Mouse (Mus musculus): ENCODE results near the gene Tmem203. TPM values are rescaled to one million over a fixed set of nuclear protein-coding genes. Genes with fewer than 3 reads are reported as not detected.

Gene Tmem203
- total RNA-seq, 2 experiments from 2014 or later = 9.8 to 12.8 TPM

GRCm38 (mm10) chr2:25289651-25290050 lies 34.4 kb downstream of the Tmem203 start, which contains the start of gene Lrrc26:
Lrrc26 (plus strand) TSS chr2:25289915.
- no peak for ATAC-seq (replicated peaks; ENCODE audit: poor library complexity)

- no peak for ATAC-seq (replicated peaks; ENCODE audit: poor library complexity)
Observed at GRCm38 (mm10) chr2:25290101-25290815, 35.0 kb downstream of the Tmem203 start.

DNA sequence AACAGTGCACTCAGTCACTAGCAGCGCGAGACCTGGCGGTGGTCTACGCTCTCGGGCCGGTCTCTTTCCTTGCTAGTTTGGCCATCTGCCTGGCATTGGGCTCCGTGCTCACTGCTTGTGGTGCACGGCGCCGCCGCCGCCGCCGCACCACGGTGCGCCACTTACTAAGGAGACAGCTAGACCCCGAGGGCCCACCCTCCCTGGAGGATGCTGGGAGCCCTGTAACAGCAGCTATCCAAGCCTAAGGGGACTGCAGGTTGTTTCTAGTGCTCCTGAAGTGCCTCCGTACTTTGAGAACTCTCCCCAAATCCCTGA lies 35.5 kb downstream of the Tmem203 start:
- no peak for ATAC-seq (replicated peaks; ENCODE audit: poor library complexity)

GRCm38 (mm10) chr2:25291184-25292053 lies 36.2 kb downstream of the Tmem203 start:
- no peak for ATAC-seq (replicated peaks; ENCODE audit: poor library complexity)

DNA sequence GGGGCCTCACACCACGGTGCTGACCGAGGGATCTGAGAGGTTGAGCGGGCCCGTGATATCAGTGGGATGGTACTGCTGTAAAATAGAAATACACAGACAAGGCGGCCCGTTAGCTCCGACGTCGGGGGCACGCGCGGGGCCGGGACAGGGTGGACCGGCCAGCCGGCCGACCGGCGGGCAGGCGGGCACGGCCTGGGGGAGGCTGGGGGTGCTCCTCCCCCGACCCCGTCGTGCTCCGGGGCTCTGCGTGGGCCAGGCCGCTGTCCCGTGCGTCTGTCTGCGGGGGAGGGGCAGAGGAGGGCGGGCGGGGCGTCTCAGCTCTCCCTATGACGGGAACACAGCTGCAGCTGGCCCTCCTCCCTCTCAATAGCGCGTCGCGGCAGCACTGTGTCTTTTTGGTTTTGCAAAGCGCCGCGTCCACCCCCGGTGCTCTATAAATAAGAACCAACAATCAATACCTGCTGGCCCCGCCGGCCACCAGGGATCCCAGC lies 36.9 kb downstream of the Tmem203 start:
- no peak for ATAC-seq (replicated peaks; ENCODE audit: poor library complexity)

DNA sequence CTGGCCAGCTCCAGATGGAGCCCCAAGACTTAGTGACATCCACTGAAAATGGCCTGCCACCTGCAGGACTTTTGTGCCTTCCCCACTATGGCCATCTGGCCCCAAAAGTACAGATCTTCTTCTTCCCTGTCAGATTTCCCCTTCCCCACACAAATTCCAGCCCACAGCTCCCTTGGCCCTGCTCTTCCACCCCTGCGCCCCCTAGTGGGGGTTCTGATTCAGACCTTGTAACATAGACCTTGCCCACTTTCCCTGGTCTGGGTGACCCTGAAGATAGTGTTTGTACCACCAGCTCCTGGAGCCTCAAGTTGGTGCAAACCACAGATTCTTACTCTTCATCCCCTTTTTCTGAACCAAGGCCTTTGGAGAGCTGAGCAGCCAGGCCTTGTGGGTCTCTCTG lies 37.6 kb downstream of the Tmem203 start:
- peak; percentile 78 for ATAC-seq (replicated peaks; ENCODE audit: poor library complexity)

GRCm38 (mm10) chr2:25293706-25294105 lies 38.5 kb downstream of the Tmem203 start:
- ATAC-seq (replicated peaks; ENCODE audit: poor library complexity) = no peak

DNA sequence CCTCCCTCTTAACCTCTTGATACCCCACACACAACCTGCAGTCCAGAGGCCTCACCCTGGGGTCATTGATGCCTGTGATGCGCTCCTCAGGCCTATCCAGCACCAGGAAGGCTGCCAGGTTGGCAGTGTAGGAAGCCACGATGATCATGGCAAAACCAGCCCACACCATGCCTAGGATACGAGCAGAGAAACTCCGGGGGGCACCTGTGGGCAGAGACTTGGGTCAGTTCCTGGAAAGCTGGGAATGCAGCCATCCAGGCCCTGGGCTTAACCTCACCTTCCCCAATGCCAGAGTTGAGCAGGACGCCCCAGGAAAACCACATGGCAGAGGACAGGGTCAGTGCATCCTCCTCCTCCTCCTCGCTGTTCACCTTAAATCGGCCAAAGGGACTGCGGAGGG lies 41.9 kb downstream of the Tmem203 start:
- ATAC-seq (replicated peaks; ENCODE audit: poor library complexity) = no peak

- ATAC-seq (replicated peaks; ENCODE audit: poor library complexity) = no peak
Observed at GRCm38 (mm10) chr2:25298046-25298445, 42.8 kb downstream of the Tmem203 start.

DNA sequence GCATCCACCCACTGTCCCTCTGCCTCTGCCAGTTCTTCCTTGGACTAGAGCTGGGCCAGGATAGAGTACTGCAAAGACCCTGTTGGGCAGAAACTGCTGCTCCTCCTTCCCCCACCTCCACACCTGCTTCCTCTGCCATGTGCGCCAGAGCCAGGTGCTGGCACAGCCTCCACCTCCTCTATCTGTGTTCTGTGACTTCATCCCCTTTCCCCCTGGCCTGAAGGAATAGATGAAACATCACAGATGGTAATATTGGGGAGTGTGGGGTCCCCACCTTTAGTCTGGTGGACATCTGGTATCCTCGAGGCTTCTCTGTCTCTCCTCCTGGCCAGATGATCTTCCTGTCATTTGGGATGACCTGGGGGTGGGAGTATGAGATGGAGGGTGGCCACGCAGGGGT lies 48.2 kb downstream of the Tmem203 start:
- no peak for ATAC-seq (replicated peaks; ENCODE audit: poor library complexity)

GRCm38 (mm10) chr2:25303931-25304656 lies 48.9 kb downstream of the Tmem203 start:
- ATAC-seq (replicated peaks; ENCODE audit: poor library complexity) = no peak

- ATAC-seq (replicated peaks; ENCODE audit: poor library complexity) = peak; percentile 73
Observed at GRCm38 (mm10) chr2:25304657-25305541, 49.7 kb downstream of the Tmem203 start.

Other genes starting within 250 kb of the Tmem203 start
Only the 30 nearest of the 34 such genes appear.
- gene Nsmf, start 201.1 kb upstream of the Tmem203 start, total RNA-seq (2015) = 4.0 and 7.8 TPM in 2 replicates
- 3.7 and 5.7 TPM in 2 replicates for gene Nsmf, start 201.1 kb upstream of the Tmem203 start, total RNA-seq (2017)
- gene Entpd8, start 175.1 kb upstream of the Tmem203 start, total RNA-seq (2015) = not detected in 2 replicates
- gene Entpd8, start 175.1 kb upstream of the Tmem203 start, total RNA-seq (2017) = not detected in 2 replicates
- not detected in 2 replicates for gene Noxa1, start 160.3 kb upstream of the Tmem203 start, total RNA-seq (2015)
- gene Noxa1, start 160.3 kb upstream of the Tmem203 start, total RNA-seq (2017) = not detected in 2 replicates
- 0.42 and 0.51 TPM in 2 replicates for gene Nrarp, start 74.7 kb upstream of the Tmem203 start, total RNA-seq (2015)
- 0.78 and 1.3 TPM in 2 replicates for gene Nrarp, start 74.7 kb upstream of the Tmem203 start, total RNA-seq (2017)
- 11.4 and 12.5 TPM in 2 replicates for gene Tor4a, start 58.6 kb upstream of the Tmem203 start, total RNA-seq (2015)
- 16.1 and 17.6 TPM in 2 replicates for gene Tor4a, start 58.6 kb upstream of the Tmem203 start, total RNA-seq (2017)
- gene Nelfb, start 44.0 kb upstream of the Tmem203 start, total RNA-seq (2015) = 23.7 and 28.9 TPM in 2 replicates
- 35.8 and 38.7 TPM in 2 replicates for gene Nelfb, start 44.0 kb upstream of the Tmem203 start, total RNA-seq (2017)
- gene Stpg3, start 40.8 kb upstream of the Tmem203 start, total RNA-seq (2015) = 0.30 TPM in 1 of 2 replicates, not detected in the other
- 0.54 TPM in 1 of 2 replicates, not detected in the other for gene Stpg3, start 40.8 kb upstream of the Tmem203 start, total RNA-seq (2017)
- not detected in 2 replicates for gene Fam166a, start 36.7 kb upstream of the Tmem203 start, total RNA-seq (2015)
- gene Fam166a, start 36.7 kb upstream of the Tmem203 start, total RNA-seq (2017) = not detected in 2 replicates
- gene Tubb4b, start 30.7 kb upstream of the Tmem203 start, total RNA-seq (2015) = 435 and 440 TPM in 2 replicates
- 571 and 580 TPM in 2 replicates for gene Tubb4b, start 30.7 kb upstream of the Tmem203 start, total RNA-seq (2017)
- gene Slc34a3, start 21.1 kb upstream of the Tmem203 start, total RNA-seq (2015) = not detected in 2 replicates
- not detected in 2 replicates for gene Slc34a3, start 21.1 kb upstream of the Tmem203 start, total RNA-seq (2017)
- gene Rnf224, start 18.7 kb upstream of the Tmem203 start, total RNA-seq (2015) = not detected in 2 replicates
- 0.25 TPM in 1 of 2 replicates, not detected in the other for gene Rnf224, start 18.7 kb upstream of the Tmem203 start, total RNA-seq (2017)
- 0.69 TPM in 1 of 2 replicates, not detected in the other for gene Rnf208, start 13.2 kb upstream of the Tmem203 start, total RNA-seq (2015)
- 0.29 TPM in 1 of 2 replicates, not detected in the other for gene Rnf208, start 13.2 kb upstream of the Tmem203 start, total RNA-seq (2017)
- not detected in 2 replicates for gene Cysrt1, start 13.0 kb upstream of the Tmem203 start, total RNA-seq (2015)
- gene Cysrt1, start 13.0 kb upstream of the Tmem203 start, total RNA-seq (2017) = not detected in 2 replicates
- gene AL732309.1, start 8.6 kb upstream of the Tmem203 start, total RNA-seq (2015) = 3.9 and 5.0 TPM in 2 replicates
- gene AL732309.1, start 8.6 kb upstream of the Tmem203 start, total RNA-seq (2017) = 3.2 and 3.8 TPM in 2 replicates
- gene Tprn, start 7.2 kb downstream of the Tmem203 start, total RNA-seq (2015) = 7.9 and 13.3 TPM in 2 replicates
- gene Tprn, start 7.2 kb downstream of the Tmem203 start, total RNA-seq (2017) = 7.6 and 9.2 TPM in 2 replicates
- 136 and 148 TPM in 2 replicates for gene Ssna1, start 17.0 kb downstream of the Tmem203 start, total RNA-seq (2015)
- gene Ssna1, start 17.0 kb downstream of the Tmem203 start, total RNA-seq (2017) = 71.3 and 92.7 TPM in 2 replicates
- gene Anapc2, start 17.0 kb downstream of the Tmem203 start, total RNA-seq (2015) = 28.3 and 34.4 TPM in 2 replicates
- 36.5 and 42.4 TPM in 2 replicates for gene Anapc2, start 17.0 kb downstream of the Tmem203 start, total RNA-seq (2017)
- not detected in 2 replicates for gene Tmem210, start 32.7 kb downstream of the Tmem203 start, total RNA-seq (2015)
- gene Tmem210, start 32.7 kb downstream of the Tmem203 start, total RNA-seq (2017) = not detected in 2 replicates
- not detected in 2 replicates for gene Lrrc26, start 34.5 kb downstream of the Tmem203 start, total RNA-seq (2015)
- not detected in 2 replicates for gene Lrrc26, start 34.5 kb downstream of the Tmem203 start, total RNA-seq (2017)
- gene Grin1, start 63.7 kb downstream of the Tmem203 start, total RNA-seq (2015) = not detected in 2 replicates
- not detected in 2 replicates for gene Grin1, start 63.7 kb downstream of the Tmem203 start, total RNA-seq (2017)
- gene Man1b1, start 76.9 kb downstream of the Tmem203 start, total RNA-seq (2015) = 19.1 and 23.4 TPM in 2 replicates
- gene Man1b1, start 76.9 kb downstream of the Tmem203 start, total RNA-seq (2017) = 42.5 and 52.1 TPM in 2 replicates
- 15.8 and 16.3 TPM in 2 replicates for gene Dpp7, start 100.9 kb downstream of the Tmem203 start, total RNA-seq (2015)
- gene Dpp7, start 100.9 kb downstream of the Tmem203 start, total RNA-seq (2017) = 19.1 and 32.9 TPM in 2 replicates
- gene Uap1l1, start 110.2 kb downstream of the Tmem203 start, total RNA-seq (2015) = 42.2 and 60.4 TPM in 2 replicates
- gene Uap1l1, start 110.2 kb downstream of the Tmem203 start, total RNA-seq (2017) = 13.6 and 14.5 TPM in 2 replicates
- 6.0 and 10.8 TPM in 2 replicates for gene Sapcd2, start 116.9 kb downstream of the Tmem203 start, total RNA-seq (2015)
- gene Sapcd2, start 116.9 kb downstream of the Tmem203 start, total RNA-seq (2017) = 5.8 and 6.7 TPM in 2 replicates
- not detected in 2 replicates for gene Entpd2, start 140.4 kb downstream of the Tmem203 start, total RNA-seq (2015)
- gene Entpd2, start 140.4 kb downstream of the Tmem203 start, total RNA-seq (2017) = not detected in 2 replicates
- 1.5 TPM in 1 of 2 replicates, not detected in the other for gene Npdc1, start 143.9 kb downstream of the Tmem203 start, total RNA-seq (2015)
- gene Npdc1, start 143.9 kb downstream of the Tmem203 start, total RNA-seq (2017) = 0.27 TPM in 1 of 2 replicates, not detected in the other
- gene Fut7, start 167.8 kb downstream of the Tmem203 start, total RNA-seq (2015) = 11.1 and 12.5 TPM in 2 replicates
- gene Fut7, start 167.8 kb downstream of the Tmem203 start, total RNA-seq (2017) = 21.4 and 24.2 TPM in 2 replicates
- gene Abca2, start 173.3 kb downstream of the Tmem203 start, total RNA-seq (2015) = 66.7 and 70.5 TPM in 2 replicates
- gene Abca2, start 173.3 kb downstream of the Tmem203 start, total RNA-seq (2017) = 26.9 and 29.5 TPM in 2 replicates
- not detected in 2 replicates for gene Clic3, start 201.4 kb downstream of the Tmem203 start, total RNA-seq (2015)
- gene Clic3, start 201.4 kb downstream of the Tmem203 start, total RNA-seq (2017) = 0.27 TPM in 1 of 2 replicates, not detected in the other
- 32.8 and 40.9 TPM in 2 replicates for gene Paxx, start 205.7 kb downstream of the Tmem203 start, total RNA-seq (2015)
- gene Paxx, start 205.7 kb downstream of the Tmem203 start, total RNA-seq (2017) = 15.3 and 21.3 TPM in 2 replicates

All from megakaryocyte progenitor cell, adult 5-6 weeks (primary cell).